Comparison of ENCODE assay signal across 22 mouse cellular contexts in the genomic region with DNA sequence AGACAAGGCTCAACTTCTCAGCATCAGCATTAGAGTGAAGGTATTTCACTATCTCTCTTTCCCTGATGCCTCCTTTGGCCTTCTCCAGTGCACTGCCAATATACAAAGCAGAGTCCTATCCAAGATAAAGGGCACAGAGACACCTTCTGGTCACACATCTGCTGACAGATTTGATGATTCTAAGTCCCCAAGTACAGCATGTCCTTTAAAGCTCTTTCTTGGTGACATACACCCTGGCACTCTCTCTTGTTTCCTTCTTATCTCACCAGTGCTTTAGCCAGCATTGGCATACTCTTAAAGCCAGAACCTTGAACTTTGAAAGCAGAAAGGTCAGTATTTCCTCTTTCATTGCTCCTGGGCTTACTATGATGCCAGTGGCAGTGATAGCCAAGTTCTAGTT.
DNase-seq lines count a peak whose midpoint lies in the region; ATAC-seq and TF ChIP-seq lines count a peak whose summit lies in the region.
"Had no signal": no experiment of that assay in that cellular context is flagged by ENCODE, and none has a peak within 500 bp of the region (broad histone marks: within the 10 kb centered on the region; RNA-seq: fewer than 3 reads in every experiment).

No protein-coding gene starts in this region.

- TF ChIP-seq POLR2A in liver, adult 2 months (IDR thresholded peaks at IDR 0.05; ENCODE audit: extremely low read depth, insufficient read depth, low read length): no peak

- H3K36me3 ChIP-seq in liver, adult 2 months (ENCODE audit: control insufficient read depth, insufficient read depth, low read length): no peaks in the 10 kb centered on the region
- H3K36me3 ChIP-seq in liver, postnatal 0 days (replicated peaks; ENCODE audit: insufficient read depth, low read length): no peaks in the 10 kb centered on the region
- H3K36me3 ChIP-seq: forebrain, embryonic 10.5 days; hindbrain, embryonic 10.5 days; hindbrain, embryonic 13.5 days; intestine, embryonic 15.5 days had no signal

- H3K79me2 ChIP-seq in liver, adult 2 months (ENCODE audit: control insufficient read depth, insufficient read depth, low read length): no peaks in the 10 kb centered on the region

- H3K4me3 ChIP-seq in liver, adult 2 months (ENCODE audit: insufficient read depth, low read depth, low read length): no peak overlapping the region
- no peak overlapping the region for H3K4me3 ChIP-seq in liver, postnatal 0 days (ENCODE audit: low read depth, low read length)
- H3K4me3 ChIP-seq: forebrain, embryonic 10.5 days; forebrain, embryonic 13.5 days; hindbrain, embryonic 10.5 days; hindbrain, embryonic 13.5 days; intestine, embryonic 15.5 days had no signal

- H3K4me1 ChIP-seq in liver, adult 2 months (ENCODE audit: control insufficient read depth, insufficient read depth, low read length): no peaks in the 10 kb centered on the region
- H3K4me1 ChIP-seq in liver, postnatal 0 days (ENCODE audit: insufficient read depth): no peaks in the 10 kb centered on the region
- H3K4me1 ChIP-seq: forebrain, embryonic 13.5 days; hindbrain, embryonic 13.5 days; intestine, embryonic 15.5 days had no signal

- no peaks in the 10 kb centered on the region for H3K9me3 ChIP-seq in liver, postnatal 0 days (ENCODE audit: low read length)
- H3K9me3 ChIP-seq: forebrain, embryonic 10.5 days; forebrain, embryonic 13.5 days; hindbrain, embryonic 10.5 days; hindbrain, embryonic 13.5 days; intestine, embryonic 15.5 days had no signal

- no peak overlapping the region for H3K9ac ChIP-seq in liver, adult 2 months (ENCODE audit: low read depth, low read length)
- H3K9ac ChIP-seq in liver, postnatal 0 days (replicated peaks): no peak overlapping the region
- H3K9ac ChIP-seq: forebrain, embryonic 13.5 days; hindbrain, embryonic 13.5 days; intestine, embryonic 15.5 days had no signal

- H3K4me2 ChIP-seq in liver, postnatal 0 days (ENCODE audit: low read depth, low read length): no peak overlapping the region
- H3K4me2 ChIP-seq: forebrain, embryonic 13.5 days; heart, embryonic 11.5 days; hindbrain, embryonic 13.5 days; intestine, embryonic 15.5 days had no signal

- no peak for ATAC-seq in liver, postnatal 0 days
- ATAC-seq: activated CD4-positive, CD25-positive, alpha-beta regulatory T cell, adult 4 months; forebrain, embryonic 13.5 days; forebrain, embryonic 16.5 days; hindbrain, embryonic 16.5 days; intestine, embryonic 15.5 days had no signal

- no peaks in the 10 kb centered on the region for H3K27me3 ChIP-seq in liver, adult 2 months (ENCODE audit: control insufficient read depth, insufficient read depth, low read length)
- H3K27me3 ChIP-seq in liver, postnatal 0 days (ENCODE audit: insufficient read depth, low read length): no peaks in the 10 kb centered on the region
- H3K27me3 ChIP-seq: forebrain, embryonic 13.5 days; hindbrain, embryonic 13.5 days; intestine, embryonic 15.5 days had no signal

- H3K27ac ChIP-seq in liver, adult 2 months (replicated peaks; ENCODE audit: insufficient read depth, low read depth, low read length): no peak overlapping the region
- no peak overlapping the region for H3K27ac ChIP-seq in liver, postnatal 0 days (ENCODE audit: low read depth)
- H3K27ac ChIP-seq: forebrain, embryonic 10.5 days; forebrain, embryonic 13.5 days; hindbrain, embryonic 10.5 days; hindbrain, embryonic 13.5 days; intestine, embryonic 15.5 days had no signal

- no peak for TF ChIP-seq CTCF in liver, adult 2 months (IDR thresholded peaks at IDR 0.05; ENCODE audit: low read depth, low read length)
- no peak for TF ChIP-seq CTCF in liver, postnatal 0 days (IDR thresholded peaks at IDR 0.05; ENCODE audit: low read depth)

- no peak for TF ChIP-seq EP300 in liver, postnatal 0 days (IDR thresholded peaks at IDR 0.05; ENCODE audit: low read depth)

- DNase-seq in adrenal gland, adult (ENCODE audit: inconsistent age in 2 of 2, low spot score in 1 of 2): peak; percentile 63 to 80
- DNase-seq in adrenal gland, postnatal 4 days (ENCODE audit: low spot score in 2 of 2): no peak
- peak; percentile 48 for DNase-seq in liver, adult 2 months (ENCODE audit: extremely low read depth, low read depth, low spot score)
- no peak for DNase-seq in liver, postnatal 0 days
- DNase-seq in brain, adult 2 months (ENCODE audit: low read depth, low spot score): peak; percentile 8
- no peak for DNase-seq in layer of hippocampus, adult 18-20 months (ENCODE audit: low spot score in 2 of 2)
- DNase-seq: cerebellum, adult 18-20 months; cerebellum, adult 9-10 months; cerebellum, postnatal 14 days; gastrocnemius, postnatal 10 days; gastrocnemius, postnatal 36 days; heart, postnatal 36 days; kidney, adult 11 months had no signal

Comparison
In these comparisons a context has a peak if more than half of its experiments do, and no peak if none do; other contexts are left out.
1. DNase-seq: peak in adrenal gland, adult (2 of 2), liver, adult 2 months (single experiment) and brain, adult 2 months (single experiment); none in adrenal gland, postnatal 4 days (0 of 2), liver, postnatal 0 days (single experiment) and layer of hippocampus, adult 18-20 months (0 of 2).